Mouse (Mus musculus) bone marrow macrophage, adult 2 months (primary cell): ENCODE data around the gene Ms4a5. TPM values are rescaled to one million over a fixed set of nuclear protein-coding genes. Genes with fewer than 3 reads are reported as not detected.
"Not testable (repeated sequence)": the region's sequence is repeated elsewhere in the genome, so short reads cannot be mapped to it uniquely, and the experiment has no call there.

Experiments used
- H3K27ac ChIP-seq: 2 replicates; pipeline ENCODE4 v1.5.1; 2012; ENCODE audit warnings: low read depth, low read length; ENCODE audit not compliant: insufficient read depth
- H3K4me1 ChIP-seq: 2 replicates; pipeline ENCODE4 v1.6.1; 2012; ENCODE audit warnings: low read length; ENCODE audit not compliant: control insufficient read depth, insufficient read depth
- H3K4me3 ChIP-seq: 2 replicates; pipeline ENCODE4 v1.5.1; 2012; ENCODE audit warnings: mild to moderate bottlenecking, low read length, moderate library complexity; ENCODE audit not compliant: insufficient read depth
- CTCF ChIP-seq: IDR thresholded peaks from 2 replicates; pipeline ENCODE4 v1.5.1; 2012; ENCODE audit warnings: low read depth, mild to moderate bottlenecking, low read length, moderate library complexity
- POLR2A ChIP-seq: IDR thresholded peaks from 2 replicates; pipeline ENCODE4 v1.6.1; 2012; ENCODE audit warnings: mild to moderate bottlenecking, low read depth, low read length, borderline replicate concordance
- polyA plus RNA-seq: library from polyadenylated mRNA; stranded (reverse); fragments of >200 nt; gene quantifications from 2 replicates; pipeline ENCODE4 v1.2.4, GENCODE M21; 2012; ENCODE audit not compliant: missing spikeins, insufficient read depth, insufficient read length

The Ms4a5 gene
- polyA plus RNA-seq, result not detected in 2 replicates

- 0 out of 2 replicates have a peak, but pooled peaks cover 2% of the 10 kb centered on the region for H3K4me1 ChIP-seq
- no peak within 1 kb of the TSS for H3K4me3 ChIP-seq
- TF ChIP-seq POLR2A (no peak), CTCF (no peak)
- no peak within 1 kb of the TSS for H3K27ac ChIP-seq
These were observed at the start of gene Ms4a5 for GRCm38 (mm10) chr19:11283773-11284172. Ms4a5 (minus strand) TSS chr19:11283873.

GRCm38 (mm10) chr19:11321123-11321522 is 37.5 kb upstream of the Ms4a5 start:
- Histone ChIP-seq H3K27ac (peak overlapping the region; percentile 61), H3K4me1 (peaks cover 29% of the 10 kb centered on the region), H3K4me3 (no peak overlapping the region)
- no peak for TF ChIP-seq POLR2A
- no peak for TF ChIP-seq CTCF

GRCm38 (mm10) chr19:11316786-11317185 is 33.1 kb upstream of the Ms4a5 start:
- TF ChIP-seq CTCF (no peak), POLR2A (no peak)
- Histone ChIP-seq H3K4me1 (peaks cover 11% of the 10 kb centered on the region), H3K4me3 (no peak overlapping the region), H3K27ac (no peak overlapping the region)

GRCm38 (mm10) chr19:11314354-11314753 is 30.7 kb upstream of the Ms4a5 start, which contains the start of gene Ms4a14:
Ms4a14 (minus strand) TSS chr19:11314454.
- TF ChIP-seq CTCF (no peak), POLR2A (no peak)

GRCm38 (mm10) chr19:11308888-11309287 is 25.2 kb upstream of the Ms4a5 start:
- H3K27ac ChIP-seq, result no peak overlapping the region
- H3K4me1 ChIP-seq, result no peaks in the 10 kb centered on the region
- no peak overlapping the region for H3K4me3 ChIP-seq
- TF ChIP-seq POLR2A, result no peak
- TF ChIP-seq CTCF, result no peak

More at GRCm38 (mm10) chr19:11314354-11314753, 30.7 kb upstream of the Ms4a5 start, which contains the start of gene Ms4a14:
- Histone ChIP-seq H3K27ac (peak within 1 kb of the TSS; percentile 45; the same call in 1 of the 2 replicates), H3K4me3 (no peak within 1 kb of the TSS), H3K4me1 (peaks cover 8% of the 10 kb centered on the region)

GRCm38 (mm10) chr19:11299529-11299928 is 15.9 kb upstream of the Ms4a5 start:
- H3K27ac ChIP-seq, H3K4me3 ChIP-seq, H3K4me1 ChIP-seq: not testable (repeated sequence)

- Histone ChIP-seq H3K4me3 (no peak overlapping the region), H3K4me1 (no peaks in the 10 kb centered on the region), H3K27ac (no peak overlapping the region)
- TF ChIP-seq CTCF (no peak), POLR2A (no peak)
These were observed 15.3 kb upstream of the Ms4a5 start for GRCm38 (mm10) chr19:11298939-11299338.

GRCm38 (mm10) chr19:11293616-11294015 is 9.9 kb upstream of the Ms4a5 start:
- not testable (repeated sequence) for H3K4me1 ChIP-seq, H3K27ac ChIP-seq, H3K4me3 ChIP-seq

GRCm38 (mm10) chr19:11292990-11293389 is 9.3 kb upstream of the Ms4a5 start:
- no peak for TF ChIP-seq CTCF
- TF ChIP-seq POLR2A, result no peak
- peaks cover 4% of the 10 kb centered on the region; the same call in 1 of the 2 replicates for H3K4me1 ChIP-seq
- H3K4me3 ChIP-seq, result peak overlapping the region; percentile 41
- H3K27ac ChIP-seq, result peak overlapping the region; percentile 79

- no peak overlapping the region for H3K27ac ChIP-seq
- 0 out of 2 replicates have a peak, but pooled peaks cover 2% of the 10 kb centered on the region for H3K4me1 ChIP-seq
- TF ChIP-seq POLR2A, result no peak
- no peak for TF ChIP-seq CTCF
- no peak overlapping the region for H3K4me3 ChIP-seq
These were observed 3.5 kb downstream of the Ms4a5 start for GRCm38 (mm10) chr19:11280223-11280622.

- 0 out of 2 replicates have a peak, but pooled peaks cover 2% of the 10 kb centered on the region for H3K4me1 ChIP-seq
- H3K27ac ChIP-seq, result no peak overlapping the region
- TF ChIP-seq CTCF (no peak), POLR2A (no peak)
- H3K4me3 ChIP-seq, result no peak overlapping the region
These were observed 7.2 kb downstream of the Ms4a5 start for GRCm38 (mm10) chr19:11276431-11276830.
